Mouse (Mus musculus) testis, adult 2 months (tissue): ENCODE results near the gene Kalrn.
"Not testable (repeated sequence)": the region's sequence is repeated elsewhere in the genome, so short reads cannot be mapped to it uniquely, and the experiment has no call there.

Experiments used
- CTCF ChIP-seq: fragments of 200-500 bp; IDR thresholded peaks from 2 replicates; pipeline ENCODE4 v1.5.1; 2012; ENCODE audit warnings: low read depth, mild to moderate bottlenecking, inconsistent platforms, low read length, moderate library complexity; ENCODE audit not compliant: control insufficient read depth, insufficient read depth, insufficient replicate concordance
- POLR2A ChIP-seq: fragments of 200-500 bp; IDR thresholded peaks from 2 replicates; pipeline ENCODE4 v1.6.1; 2012; ENCODE audit warnings: low read depth, mild to moderate bottlenecking, inconsistent platforms, low read length, moderate library complexity; ENCODE audit not compliant: control insufficient read depth

DNA sequence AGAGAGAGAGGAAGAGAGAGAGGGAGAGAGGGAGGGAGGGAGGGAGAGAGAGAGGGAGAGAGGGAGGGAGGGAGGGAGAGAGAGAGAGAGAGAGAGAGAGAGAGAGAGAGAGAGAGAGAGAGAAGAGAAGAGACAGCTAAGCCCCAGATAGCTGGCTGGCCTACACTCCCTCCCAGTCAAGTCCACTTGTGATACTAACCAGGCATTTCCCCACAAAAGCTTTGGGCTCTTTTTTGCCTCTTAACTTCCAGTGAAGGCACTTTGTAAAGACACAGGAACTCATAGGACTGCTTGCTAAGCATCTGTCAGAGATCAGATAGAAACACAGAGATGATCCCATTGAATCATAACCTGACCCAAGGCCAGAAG is 492.0 kb downstream of the Kalrn start:
- not testable (repeated sequence) for TF ChIP-seq CTCF, POLR2A
